Mouse (Mus musculus): ENCODE measurements at regions not wholly inside any gene's neighbourhood (a gene's known extent, or its start where the extent isn't known, plus 50 kb on each side); places are given as distances from the start of the nearest gene placed in this dataset.

DNA sequence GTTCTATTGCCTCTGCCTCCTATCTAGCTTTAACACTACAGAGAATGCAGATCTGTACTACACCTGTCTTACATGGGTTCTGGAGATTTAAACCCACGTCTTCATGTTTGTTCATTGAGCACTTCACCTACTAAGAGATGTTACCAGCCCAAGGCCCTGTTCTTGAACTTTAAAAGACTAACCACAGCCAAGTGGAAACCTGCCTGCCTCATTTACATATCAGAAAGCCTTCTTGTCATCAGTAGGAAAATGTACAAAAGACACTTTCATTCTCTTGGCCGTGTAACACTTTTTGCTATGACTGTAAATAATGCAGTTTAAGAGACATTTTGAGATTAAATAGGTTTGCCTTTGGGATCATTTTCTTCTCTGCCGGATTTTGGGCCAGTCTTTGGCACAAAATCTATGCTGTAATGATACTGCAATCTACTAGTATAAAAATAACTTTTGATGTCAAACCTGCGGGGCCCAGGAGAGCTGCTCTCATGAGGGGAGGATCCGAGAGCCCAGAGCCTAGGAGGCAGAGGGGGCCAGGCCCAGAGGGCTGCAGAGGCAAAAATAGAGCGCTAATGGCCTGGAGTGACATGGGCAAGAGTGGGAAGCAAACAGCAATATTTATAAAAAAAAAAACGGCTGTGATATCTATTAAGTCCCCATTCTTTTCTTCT lies 318.4 kb upstream of the Myo3a start:
- CTCF ChIA-PET: no interaction called here

GRCm38 (mm10) chr2:21909481-21909966 lies 317.8 kb upstream of the Myo3a start:
- CTCF ChIA-PET: no interaction called here

DNA sequence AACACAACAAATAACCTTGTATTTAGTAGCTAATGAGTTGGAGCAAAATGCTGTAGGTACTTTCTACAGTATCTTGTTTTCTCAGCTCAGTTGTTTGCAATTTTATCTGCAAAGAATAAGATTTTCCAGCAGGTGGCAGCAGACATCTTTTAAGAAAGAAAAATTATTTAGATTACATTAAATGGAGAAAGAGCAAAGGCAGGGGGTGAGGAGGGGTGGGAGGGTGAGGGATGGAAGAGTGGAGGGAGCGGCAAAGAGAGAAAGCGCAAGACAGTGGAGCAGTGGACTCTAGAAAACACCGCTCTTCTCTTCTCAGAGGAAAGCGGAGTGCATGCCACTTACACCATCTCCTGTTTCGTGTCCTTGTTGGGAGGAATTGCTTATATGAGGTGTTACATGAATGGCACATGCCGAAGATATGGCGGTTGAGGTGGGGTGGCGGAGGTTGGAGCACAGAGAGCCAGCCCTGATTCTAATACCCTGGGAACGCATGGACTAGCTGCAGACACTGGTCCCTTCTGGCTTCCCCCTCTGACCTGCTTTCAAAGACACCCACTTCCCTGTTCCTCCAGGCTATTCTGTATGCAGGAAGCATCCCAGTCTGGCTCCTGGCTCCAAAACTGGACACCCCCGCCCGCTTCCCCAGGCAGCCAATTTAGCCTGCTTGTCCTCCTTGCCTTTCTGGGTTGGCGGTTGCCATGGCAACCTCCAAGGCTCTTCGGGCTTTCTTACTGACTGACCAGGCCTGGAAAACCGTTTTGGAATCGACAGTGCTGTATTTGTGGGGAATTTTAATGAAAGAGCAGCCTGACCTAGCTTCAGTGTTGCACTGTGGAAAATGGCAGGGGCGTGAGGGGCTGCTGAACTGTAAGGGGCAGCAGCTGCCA lies 309.3 kb upstream of the Myo3a start:
- CTCF ChIA-PET: no interaction called here

DNA sequence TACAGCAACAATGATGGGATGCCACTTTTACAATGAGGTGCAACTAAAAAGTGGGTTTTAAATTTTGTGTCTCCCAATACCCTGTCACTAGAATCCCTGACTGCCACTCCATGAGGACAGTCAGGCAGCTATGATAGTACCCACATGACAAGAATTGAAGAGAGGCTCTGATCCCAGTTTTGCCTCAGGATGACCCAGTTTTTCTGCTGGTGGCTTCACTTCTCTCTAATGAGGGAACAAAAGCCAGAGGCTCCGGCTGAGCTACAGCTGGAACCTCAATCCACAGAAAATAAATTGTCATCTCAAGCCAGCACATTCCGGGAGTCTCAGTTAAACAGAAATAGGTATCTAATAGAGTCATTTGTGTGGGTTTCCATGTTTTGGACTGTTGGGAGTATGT lies 308.2 kb upstream of the Myo3a start:
- CTCF ChIA-PET: no interaction called here

- CTCF ChIA-PET: interaction anchor here (0.6 kb wide), 1 partner anchor 518 kb away, joined by 3 read pairs; no protein-coding TSS in a partner anchor
Observed at GRCm38 (mm10) chr2:21927656-21928055, 299.6 kb upstream of the Myo3a start.

- CTCF ChIA-PET: no interaction called here
Observed at GRCm38 (mm10) chr2:21939993-21940392, 287.3 kb upstream of the Myo3a start.

GRCm38 (mm10) chr2:21940797-21941487 lies 286.4 kb upstream of the Myo3a start:
- CTCF ChIA-PET: no interaction called here

DNA sequence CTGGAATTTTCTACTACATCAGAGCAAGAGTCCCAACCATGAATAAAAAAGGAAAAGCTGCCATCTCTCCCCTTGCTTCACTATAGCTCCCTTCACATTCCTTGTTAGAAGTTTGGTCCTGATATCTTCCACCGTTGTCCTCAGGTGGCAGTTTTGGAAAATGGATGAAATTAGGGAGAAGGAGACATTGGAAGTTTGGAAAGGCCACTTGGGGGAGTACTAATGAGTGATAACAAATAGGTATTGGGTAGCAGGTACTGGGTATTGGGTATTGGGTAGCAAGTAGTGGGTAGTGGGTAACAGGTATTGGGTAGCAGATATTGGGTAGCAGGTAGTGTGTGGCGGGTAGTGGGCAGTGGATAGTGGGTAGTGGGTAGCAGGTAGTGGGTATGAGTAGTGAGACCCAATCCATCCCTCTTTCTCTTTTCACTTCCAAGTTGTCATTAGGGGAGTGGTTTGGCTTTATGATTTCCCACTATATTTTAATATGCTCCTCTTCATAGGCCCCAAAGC lies 285.8 kb upstream of the Myo3a start:
- CTCF ChIA-PET: no interaction called here

GRCm38 (mm10) chr2:21943676-21944075 lies 283.6 kb upstream of the Myo3a start:
- CTCF ChIA-PET: no interaction called here

DNA sequence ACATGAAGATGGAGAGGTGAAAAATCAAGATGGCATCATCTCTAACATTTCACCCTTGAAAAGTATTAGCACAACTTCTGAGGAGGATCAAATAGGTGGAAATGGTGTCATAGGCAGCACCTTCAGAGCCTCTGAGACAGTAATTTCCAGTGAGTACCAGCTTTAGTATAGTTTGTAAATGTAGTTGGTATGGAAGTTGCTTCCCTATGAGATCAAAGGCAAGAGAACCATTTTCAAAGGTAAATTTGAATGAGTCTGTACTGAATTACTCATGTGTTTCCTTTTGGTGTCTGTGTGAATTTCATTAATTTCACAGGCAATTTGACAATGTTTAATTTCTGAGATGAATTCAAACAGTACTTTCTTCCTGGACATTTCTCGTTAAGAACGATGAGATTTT lies 280.8 kb upstream of the Myo3a start:
- CTCF ChIA-PET: no interaction called here

DNA sequence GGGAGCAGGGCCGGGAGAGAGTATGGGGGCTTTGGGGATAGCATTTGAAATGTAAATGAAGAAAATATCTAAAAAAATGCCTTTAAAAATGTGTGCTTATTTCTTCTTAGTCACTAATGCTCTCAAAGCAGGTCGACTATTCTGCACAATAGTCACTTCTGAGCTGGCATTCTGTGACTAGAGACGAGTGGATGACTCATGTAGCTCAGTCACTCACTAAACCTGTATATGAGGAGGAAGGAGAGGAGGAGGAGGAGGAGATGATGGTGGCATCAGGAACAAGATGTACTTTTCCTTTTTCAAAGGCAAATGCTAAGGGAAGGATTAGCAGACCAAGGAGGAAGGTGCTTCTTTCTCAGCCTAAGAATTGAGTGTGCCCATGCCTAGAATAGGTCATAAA lies 276.0 kb upstream of the Myo3a start:
- CTCF ChIA-PET: no interaction called here

DNA sequence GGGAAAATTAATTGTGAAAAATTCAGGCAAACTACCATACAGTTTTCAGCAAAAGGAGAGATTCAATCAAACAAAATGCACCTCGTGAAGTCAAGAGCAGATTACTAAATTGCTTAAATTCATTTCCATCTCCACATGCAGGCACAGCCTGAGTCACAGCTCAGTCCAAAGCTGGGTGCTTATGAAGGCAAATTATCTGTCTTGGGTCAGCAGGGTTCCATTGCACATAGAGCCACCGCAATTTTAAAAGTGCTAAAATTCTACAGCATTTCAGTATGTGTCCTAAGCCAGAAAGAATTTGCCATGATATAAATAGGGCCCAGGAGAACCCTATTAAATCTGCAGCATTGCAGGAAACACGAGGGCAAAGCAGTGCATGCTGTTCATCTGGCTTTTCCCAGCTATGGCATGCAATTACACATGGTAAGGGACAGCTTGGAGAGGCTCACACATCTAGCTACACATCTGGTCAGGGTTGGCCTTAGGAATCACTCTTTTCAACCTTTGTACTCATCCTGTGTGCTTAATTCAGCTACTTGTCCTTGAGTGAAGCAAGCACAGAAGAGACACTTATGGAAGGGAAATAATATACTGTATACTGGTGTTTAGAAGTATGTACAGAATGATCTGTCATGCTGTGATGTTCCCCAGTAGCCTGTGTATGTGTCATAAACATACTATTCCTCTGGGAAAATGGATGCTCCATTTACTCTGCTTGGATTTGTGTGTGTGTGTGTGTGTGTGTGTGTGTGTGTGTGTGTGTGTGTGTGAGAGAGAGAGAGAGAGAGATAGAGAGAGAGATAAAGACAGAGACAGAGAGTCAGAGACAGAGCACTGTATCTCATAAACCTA lies 271.0 kb upstream of the Myo3a start:
- CTCF ChIA-PET: no interaction called here

DNA sequence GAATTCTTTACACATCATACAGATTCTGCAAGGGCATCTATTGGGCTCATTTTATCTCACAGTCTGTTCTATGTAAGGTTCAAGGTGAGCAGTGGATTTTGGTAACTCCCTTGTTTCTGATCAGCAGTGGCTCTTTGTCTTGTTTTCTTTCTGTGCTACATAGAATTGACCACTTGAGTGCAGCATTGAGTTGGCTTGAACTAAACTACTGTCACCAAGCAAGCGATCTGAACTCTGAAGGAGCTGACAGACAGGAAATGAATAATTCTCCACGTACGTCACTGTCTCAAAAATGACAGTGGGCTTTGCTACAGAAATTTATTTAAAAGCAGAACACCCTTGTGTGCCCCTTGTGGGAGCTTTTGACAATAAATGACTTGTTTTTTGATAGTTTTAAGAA lies 268.9 kb upstream of the Myo3a start:
- CTCF ChIA-PET: no interaction called here

- CTCF ChIA-PET: no interaction called here
Observed at GRCm38 (mm10) chr2:21958802-21959201, 268.5 kb upstream of the Myo3a start.

DNA sequence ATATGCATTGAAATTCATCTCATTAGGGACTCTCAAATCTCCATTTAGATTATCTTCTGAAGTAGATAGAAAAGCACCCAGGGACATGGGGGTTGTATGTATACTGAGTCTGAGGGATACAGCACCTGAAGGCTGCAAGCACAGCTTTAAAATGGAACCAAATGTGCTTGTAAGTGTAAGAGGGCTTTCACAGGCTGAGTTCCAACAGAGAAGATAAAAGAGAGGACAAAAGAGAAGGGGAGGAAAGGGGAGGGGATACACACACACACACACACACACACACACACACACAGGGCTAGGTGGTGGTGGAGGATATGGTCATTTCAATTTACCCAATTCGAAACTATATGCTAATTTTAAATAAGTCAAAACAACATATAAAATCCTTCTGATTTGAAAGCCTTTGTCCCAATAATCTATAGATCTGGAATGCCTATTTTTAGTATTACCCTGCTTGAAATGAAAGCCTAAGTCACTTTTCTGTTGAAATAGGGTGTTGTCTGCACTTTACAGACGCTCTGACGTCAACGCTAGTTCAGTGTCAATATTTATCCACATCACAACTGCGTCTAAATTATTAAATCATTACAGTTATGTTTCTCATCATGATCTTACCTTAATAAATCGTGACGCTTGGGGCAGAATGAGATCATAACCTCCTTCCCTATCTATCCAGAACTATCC lies 263.8 kb upstream of the Myo3a start:
- CTCF ChIA-PET: no interaction called here

DNA sequence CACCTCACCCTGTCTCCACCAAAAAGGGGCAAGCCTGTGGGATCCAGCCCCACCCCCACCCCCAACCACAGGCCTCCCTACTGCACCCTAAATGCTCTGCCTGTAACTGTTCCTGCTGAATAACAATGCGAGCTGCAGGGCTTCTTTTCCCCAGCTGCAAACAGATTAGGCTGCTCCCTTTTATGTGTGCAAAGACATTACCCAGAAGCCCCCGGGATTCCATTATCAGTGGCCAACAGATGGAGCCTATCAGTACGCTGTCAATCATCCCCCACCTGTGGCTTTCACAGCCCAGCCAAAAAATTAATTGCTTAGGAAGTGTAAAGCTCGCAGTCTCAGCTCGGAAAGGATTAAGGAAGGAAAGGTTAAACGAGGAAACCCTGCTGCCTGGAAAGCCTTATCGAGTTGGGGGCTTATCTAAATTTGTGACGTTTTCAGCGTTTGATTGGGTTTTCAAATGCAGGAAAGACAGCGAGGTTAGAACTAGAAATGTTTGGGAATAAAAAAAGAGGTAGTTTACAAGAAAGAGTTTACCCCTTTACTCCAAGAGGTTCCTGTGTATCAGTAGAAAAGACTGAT lies 263.2 kb upstream of the Myo3a start:
- CTCF ChIA-PET: no interaction called here

DNA sequence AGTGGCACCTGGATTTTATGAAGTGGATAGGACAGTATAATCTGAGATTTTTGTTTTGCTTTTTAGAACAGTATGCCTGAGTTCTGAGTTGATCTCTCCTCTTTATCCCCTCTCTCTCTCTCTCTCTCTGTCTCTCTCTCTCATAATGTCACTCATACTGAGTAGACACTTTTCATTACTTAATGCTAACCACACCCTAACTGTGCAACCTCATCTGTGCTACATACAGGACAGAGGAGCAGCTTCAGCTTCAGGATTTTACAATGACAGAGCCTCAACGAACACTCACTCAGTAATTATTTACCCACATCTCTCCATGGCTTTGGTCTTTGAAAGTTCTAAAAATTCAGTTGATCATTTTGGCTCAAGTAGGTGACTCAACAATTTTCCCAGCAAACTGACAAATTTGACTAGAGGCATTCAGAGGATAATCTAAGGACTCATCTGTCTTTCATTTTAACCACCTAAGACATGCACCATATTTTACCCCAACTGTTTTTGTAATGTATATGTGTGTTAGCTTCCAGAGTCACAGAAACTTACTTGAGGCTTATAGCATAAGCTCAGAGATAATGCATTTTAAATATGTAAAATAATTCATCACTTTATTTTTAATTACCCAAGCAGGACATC lies 256.4 kb upstream of the Myo3a start:
- CTCF ChIA-PET: no interaction called here

GRCm38 (mm10) chr2:21974599-21974998 lies 252.7 kb upstream of the Myo3a start:
- CTCF ChIA-PET: no interaction called here

DNA sequence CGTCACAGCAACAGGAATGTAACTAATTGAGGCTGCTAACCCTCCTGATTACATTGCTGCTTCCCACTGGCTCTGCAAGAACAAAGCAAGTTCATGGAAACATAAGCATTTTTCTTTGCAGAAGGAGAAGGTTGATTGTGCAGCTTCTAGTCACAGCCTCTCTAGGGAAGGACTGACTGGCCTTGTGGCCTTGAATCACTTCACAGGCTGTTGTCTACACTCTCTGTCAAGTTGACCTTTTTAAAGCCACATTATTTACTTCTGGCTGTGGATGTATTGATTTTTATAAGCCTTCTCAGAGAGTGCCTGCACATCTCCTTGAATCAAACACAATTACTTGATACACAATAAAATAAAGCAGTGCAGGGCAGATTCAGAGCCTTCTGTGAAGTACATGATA lies 251.8 kb upstream of the Myo3a start:
- CTCF ChIA-PET: no interaction called here

DNA sequence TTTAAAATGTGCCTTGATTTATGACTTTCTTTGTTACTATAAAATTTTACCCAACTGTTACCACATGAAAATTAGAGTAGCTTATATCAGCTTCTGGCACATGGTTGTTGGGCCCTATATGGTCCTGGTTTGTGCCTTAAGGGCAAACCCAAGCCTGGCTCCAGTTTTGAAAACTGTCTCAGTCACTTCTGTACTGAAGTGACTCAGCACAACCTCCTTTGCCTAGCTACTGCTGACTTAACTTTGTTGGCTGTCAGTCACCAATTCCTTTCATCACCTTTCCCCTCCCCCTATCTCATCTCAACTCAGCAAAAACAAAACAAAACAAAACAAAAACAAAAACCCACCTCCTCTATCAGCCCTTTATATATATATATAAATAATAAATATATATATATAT lies 251.0 kb upstream of the Myo3a start:
- CTCF ChIA-PET: no interaction called here

Data from spleen, embryonic (tissue).